Mouse (Mus musculus) lung, postnatal 14 days (tissue): ENCODE data around the gene Serpini1.

ENCODE experiments used
- DNase-seq: peaks from one replicate; pipeline ENCODE4 v3.0.0; 2021

Gene Serpini1

DNA sequence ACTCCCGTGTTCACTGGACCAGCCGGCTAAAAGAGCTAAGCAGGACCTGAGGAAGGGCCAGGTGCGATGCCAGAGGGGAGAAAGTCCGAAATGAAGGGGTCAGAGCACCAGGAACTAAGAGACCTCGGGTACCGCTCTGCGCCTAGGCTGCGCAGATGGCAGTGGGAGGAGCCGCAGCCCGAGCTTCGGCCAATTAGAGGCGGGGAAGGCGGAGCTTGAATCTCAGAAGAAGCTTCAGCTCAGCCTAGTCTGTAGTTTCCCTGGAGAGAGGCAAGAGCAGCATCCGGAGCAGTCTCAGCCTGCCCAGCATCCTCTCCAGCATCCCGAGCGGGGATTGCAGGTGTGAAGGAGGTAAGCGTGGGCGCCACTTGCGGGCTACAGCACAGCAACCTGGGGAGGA, at the start of gene Serpini1:
TSS of gene Serpini1 (plus strand) at position 256 of the 400 bp plus-strand sequence.
- peak; percentile 87 for DNase-seq

- DNase-seq: peak; percentile 66
These were observed 39.6 kb upstream of the Serpini1 start for GRCm38 (mm10) chr3:75517631-75518250.

GRCm38 (mm10) chr3:75521314-75521713, 36.0 kb upstream of the Serpini1 start:
- DNase-seq: no peak

- DNase-seq: no peak
These were observed 34.8 kb upstream of the Serpini1 start for GRCm38 (mm10) chr3:75522527-75522926.

DNA sequence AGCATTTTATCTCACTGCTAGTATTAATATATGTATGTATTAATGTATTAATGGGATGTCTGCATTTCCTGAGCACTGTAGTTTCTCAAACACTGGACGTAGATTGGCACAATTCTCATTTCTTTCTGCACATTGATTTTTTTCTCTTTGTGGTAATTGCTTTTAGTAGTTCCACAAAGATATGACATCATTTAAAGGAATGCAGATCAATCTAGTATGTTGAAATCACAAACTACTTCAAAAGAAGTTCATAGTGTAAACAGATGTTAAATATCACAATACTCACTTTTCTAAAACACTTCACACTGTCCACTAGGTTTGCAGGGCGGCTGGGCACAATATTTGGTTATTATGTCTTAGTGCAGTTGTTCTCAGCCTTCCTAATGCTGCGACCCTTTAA, 26.3 kb upstream of the Serpini1 start:
- DNase-seq: no peak

DNA sequence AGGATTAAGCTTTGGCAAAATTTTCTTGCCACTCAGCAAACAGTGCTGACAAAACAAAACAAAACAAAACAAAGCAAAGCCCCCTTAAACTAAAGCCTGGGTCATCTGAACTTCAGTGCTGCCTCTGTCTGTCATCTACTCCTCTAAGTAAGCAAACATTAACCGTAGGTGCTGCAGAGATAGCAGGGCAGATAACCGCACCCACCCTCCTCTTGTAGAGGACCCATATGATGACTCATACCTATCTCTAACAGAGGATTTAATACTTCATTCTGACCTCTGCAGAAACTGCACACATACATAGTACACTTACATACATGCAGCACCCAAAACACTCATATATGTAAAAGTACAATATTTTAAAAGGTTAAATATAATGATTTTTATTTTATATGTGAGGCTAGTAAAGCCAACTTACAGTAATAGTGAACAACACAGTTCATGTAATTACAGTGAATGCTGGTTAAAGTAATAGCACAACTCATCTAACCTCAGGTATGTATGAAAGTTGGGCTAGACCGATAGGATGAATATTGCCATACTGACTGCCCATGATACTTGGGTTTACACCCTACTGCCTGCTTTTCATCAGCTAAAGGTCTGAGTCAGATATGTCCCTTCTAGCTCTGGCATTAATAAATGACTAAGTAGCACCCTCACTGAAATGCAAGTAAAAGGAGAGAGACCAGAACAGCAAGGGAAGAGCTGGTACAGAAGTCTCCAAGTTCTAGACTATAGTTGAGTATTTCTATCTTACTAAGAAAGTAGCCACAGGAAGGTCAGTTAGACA, 23.1 kb upstream of the Serpini1 start:
- DNase-seq: no peak

DNA sequence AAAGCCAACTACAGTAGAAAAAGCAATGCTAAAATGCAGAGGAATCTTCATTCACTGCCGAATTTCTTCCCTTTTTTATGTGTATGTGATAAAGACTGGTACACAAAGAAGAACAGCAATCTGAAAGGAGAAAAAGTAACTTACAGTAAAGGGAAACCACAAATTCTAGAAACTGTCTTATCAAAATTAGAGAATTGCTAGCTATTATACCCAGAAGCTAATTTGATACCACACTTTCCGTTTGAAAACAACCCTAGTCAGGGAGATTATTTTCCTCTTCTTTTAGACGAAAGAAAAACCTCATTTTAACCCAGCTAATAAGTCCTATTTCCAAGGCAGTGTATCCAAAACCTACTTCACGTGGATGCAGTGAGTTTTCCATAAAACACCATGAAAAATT, 16.1 kb upstream of the Serpini1 start:
- DNase-seq: no peak

DNA sequence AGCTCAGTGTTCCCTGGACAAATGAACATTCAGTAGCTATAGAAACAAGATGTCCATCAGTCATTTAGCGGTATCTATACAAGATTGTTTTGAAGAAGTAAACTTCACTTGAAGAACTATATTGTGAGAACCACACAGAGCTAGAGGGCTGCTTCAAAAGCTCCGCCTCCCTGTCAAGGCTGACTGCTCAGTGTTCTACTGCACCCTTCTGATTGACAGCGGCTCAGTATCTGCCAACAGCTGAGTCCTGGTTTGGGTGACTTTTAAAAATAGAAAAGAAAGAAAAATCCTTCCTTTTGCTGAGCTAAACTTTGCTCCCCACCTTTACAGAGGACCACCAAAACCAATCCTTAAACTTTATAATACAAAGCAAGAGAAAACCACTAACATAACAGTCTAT, 14.5 kb upstream of the Serpini1 start:
- no peak for DNase-seq

DNA sequence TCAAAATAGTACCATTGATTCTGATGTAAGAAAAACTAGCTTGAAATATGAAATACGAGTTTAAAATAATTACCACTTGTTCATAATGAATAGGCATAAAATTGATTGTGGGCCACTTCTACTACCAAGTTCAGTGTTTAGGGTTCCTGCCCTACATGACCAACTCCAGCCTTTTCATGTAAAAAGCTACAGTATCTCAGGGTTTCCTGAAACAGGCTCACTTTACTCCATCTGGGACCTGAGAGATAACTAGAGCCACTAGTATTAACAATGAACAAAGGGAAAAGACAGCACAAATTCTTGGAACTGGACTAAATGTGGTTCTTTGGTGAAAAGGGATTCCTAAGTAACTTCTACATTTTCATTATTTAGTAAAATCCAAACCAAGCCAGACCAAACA, 13.1 kb upstream of the Serpini1 start:
- DNase-seq: no peak

- no peak for DNase-seq
These were observed 6.1 kb upstream of the Serpini1 start for GRCm38 (mm10) chr3:75551248-75551647.

- DNase-seq: no peak
These were observed 1.1 kb upstream of the Serpini1 start for GRCm38 (mm10) chr3:75556121-75556694.

GRCm38 (mm10) chr3:75556695-75557291, 554 bp upstream of the Serpini1 start, which contains the start of gene Pdcd10:
Pdcd10 (minus strand) TSS chr3:75556856.
- DNase-seq: peak; percentile 100

DNA sequence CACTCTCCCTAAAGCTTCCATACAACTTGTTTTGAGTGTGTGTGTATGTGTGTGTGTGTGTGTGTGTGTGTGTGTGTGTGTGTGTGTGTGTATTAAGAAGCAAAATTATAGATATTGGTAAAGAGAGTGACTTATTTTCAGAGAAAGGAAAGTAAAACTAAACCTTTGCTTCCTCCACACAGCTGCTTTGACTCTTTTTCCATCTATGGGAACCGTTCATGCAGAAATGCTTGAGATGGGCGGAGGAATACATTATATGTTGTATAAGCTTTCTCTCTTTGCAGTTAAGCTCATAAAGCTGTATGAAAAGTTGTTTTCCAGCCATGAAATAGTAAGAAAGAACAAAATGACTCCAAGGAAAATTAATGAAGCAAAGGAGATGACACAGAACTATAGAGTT, 16.7 kb downstream of the Serpini1 start:
- no peak for DNase-seq

- DNase-seq: no peak
These were observed 18.2 kb downstream of the Serpini1 start for GRCm38 (mm10) chr3:75575582-75575981.

GRCm38 (mm10) chr3:75579352-75579751, 22.0 kb downstream of the Serpini1 start:
- peak; percentile 12 for DNase-seq

GRCm38 (mm10) chr3:75583293-75583692, 25.9 kb downstream of the Serpini1 start:
- DNase-seq: no peak

GRCm38 (mm10) chr3:75584898-75585297, 27.6 kb downstream of the Serpini1 start:
- no peak for DNase-seq

DNA sequence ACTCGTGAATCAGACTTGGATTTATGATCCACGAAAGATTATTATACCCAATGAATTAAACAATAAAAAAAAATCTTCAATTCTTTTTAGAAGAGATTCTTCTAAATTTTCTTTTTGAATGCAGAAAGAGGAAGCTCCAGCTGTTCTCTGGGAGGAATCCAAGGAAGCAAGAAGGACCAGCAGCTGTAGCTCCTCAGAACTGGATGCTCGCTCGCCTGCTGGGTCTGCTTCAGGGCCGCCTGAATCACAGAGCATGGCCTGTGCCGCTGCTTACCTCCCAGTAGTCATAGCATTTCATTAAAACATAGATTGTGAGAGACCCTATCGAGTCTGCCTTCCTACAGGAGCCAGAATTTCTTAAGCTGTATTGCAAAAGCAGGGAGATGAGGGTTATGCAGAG, 53.7 kb downstream of the Serpini1 start:
- no peak for DNase-seq

GRCm38 (mm10) chr3:75624627-75625026, 67.3 kb downstream of the Serpini1 start:
- DNase-seq: no peak

- peak; percentile 22 for DNase-seq
These were observed 73.8 kb downstream of the Serpini1 start for GRCm38 (mm10) chr3:75630988-75631615.

DNA sequence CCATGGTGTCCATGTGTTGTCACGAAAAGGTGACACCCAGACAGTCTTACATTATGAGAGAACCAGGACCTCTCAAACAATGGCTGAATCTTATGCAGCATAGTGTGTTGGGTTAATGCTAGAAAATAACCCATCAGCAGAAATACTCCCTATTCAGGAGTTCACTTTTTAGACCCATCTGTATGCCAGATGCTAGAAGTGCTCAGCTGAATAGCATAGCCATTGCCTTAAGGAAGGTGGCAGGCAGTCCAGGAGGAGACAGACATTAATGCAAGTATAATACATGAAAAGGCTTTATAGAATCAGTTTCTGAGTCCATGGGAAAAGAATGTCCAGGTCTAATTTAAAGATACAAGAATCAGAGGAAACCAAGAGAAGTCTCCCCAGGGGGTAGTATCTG, 75.9 kb downstream of the Serpini1 start:
- no peak for DNase-seq

- DNase-seq: no peak
These were observed 76.3 kb downstream of the Serpini1 start for GRCm38 (mm10) chr3:75633635-75634034.

DNA sequence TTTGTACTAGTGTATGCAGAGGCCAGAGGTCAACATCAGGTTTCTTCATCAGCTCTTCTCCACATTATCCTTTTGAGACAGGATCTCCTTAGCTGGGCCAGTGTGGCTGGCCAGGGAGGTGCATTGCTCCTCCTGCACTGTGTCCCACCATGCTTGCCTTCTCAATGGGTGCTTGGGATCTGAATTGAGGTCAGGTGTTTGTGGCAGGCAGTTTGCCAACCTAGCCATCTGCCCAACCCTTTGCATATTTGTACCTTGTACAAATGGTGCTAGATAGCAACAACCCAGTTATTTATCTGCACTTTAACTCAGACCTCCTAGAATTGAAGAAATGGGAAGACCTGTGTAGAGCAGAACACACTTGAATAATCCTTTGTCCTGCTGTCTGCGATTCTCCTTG, 78.3 kb downstream of the Serpini1 start:
- DNase-seq: no peak
